Mouse (Mus musculus): Measurements from ENCODE around the gene Tshr.

DNA sequence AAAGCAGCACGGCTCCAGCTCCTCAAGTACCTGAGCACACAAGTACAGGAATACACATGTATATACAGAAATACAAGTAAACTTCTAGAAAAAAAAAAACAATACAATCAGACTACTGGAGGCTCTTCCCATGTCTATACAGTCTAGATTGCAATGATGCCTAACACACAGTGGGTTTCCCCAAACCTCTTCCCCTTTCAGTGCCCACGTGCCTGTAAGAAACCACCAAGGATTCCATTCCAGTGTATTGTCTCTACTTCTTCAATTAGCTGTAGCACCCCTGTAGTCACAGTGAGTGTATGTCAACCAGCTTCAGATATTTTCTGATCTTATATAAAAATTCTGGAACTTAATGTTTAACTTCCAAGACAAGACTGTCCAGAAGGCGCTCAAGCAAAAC is 207.8 kb downstream of the Tshr start:
- TF ChIP-seq CTCF (IDR thresholded peaks at IDR 0.05; ENCODE audit: extremely low read depth, insufficient read depth, insufficient read length, insufficient replicate concordance) (no peak), POLR2A (IDR thresholded peaks at IDR 0.05; ENCODE audit: low read depth, low read length) (no peak)

All from spleen, adult 2 months (tissue).